Mouse (Mus musculus) layer of hippocampus, adult 6 months (tissue): Measurements from ENCODE around the gene Dok5. TPM values are rescaled to one million over a fixed set of nuclear protein-coding genes. Genes with fewer than 3 reads are reported as not detected.

ENCODE experiments used
- long read RNA-seq, 2 experiments: library from polyadenylated mRNA; unstranded; transcript quantifications; one replicate each; pipeline ENCODE4 v2.0.0; 2019 to 2020
- polyA plus RNA-seq: library from polyadenylated mRNA; unstranded; fragments of <200 nt; fragmentation: Nextera tagmentation; gene quantifications from 2 replicates; pipeline ENCODE4 v1.2.3, GENCODE M21; 2021

Gene Dok5
- 17.7 and 19.9 TPM in 2 replicates for polyA plus RNA-seq
- long read RNA-seq, experiment 1, transcript Dok5-201 (8 exons, 1,768 nt) = major isoform, 11 of 15 reads
- long read RNA-seq, experiment 1, partial matches to known transcripts = 3 of 15 reads
- long read RNA-seq, experiment 1, other reads (novel, unspliced or antisense) = 1 of 15 reads
- long read RNA-seq, experiment 2, transcript Dok5-201 (8 exons, 1,768 nt) = major isoform, 150 of 159 reads
- long read RNA-seq, experiment 2, partial matches to known transcripts = 2 of 159 reads
- long read RNA-seq, experiment 2, other reads (novel, unspliced or antisense) = 7 of 159 reads

GRCm38 (mm10) chr2:170731632-170732561 is at the start of gene Dok5:
Gene Dok5, plus strand, starts transcription at chr2:170731807.

Other genes starting within 250 kb of the Dok5 start
- gene Pfdn4, start 235.4 kb upstream of the Dok5 start, polyA plus RNA-seq = 76.2 and 79.0 TPM in 2 replicates
- not detected in 2 replicates for gene Cyp24a1, start 234.7 kb upstream of the Dok5 start, polyA plus RNA-seq
- gene 4930470P17Rik, start 129.8 kb upstream of the Dok5 start, polyA plus RNA-seq = 0.10 TPM in 1 of 2 replicates, not detected in the other